Mouse (Mus musculus) cerebellum, adult 2 months (tissue): ENCODE results near the gene Ptov1.

Source experiments
- CTCF ChIP-seq: fragments of 200-500 bp; IDR thresholded peaks from 2 replicates; pipeline ENCODE4 v1.5.1; 2011; ENCODE audit warnings: low read depth, mild to moderate bottlenecking, control low read depth, low read length, moderate library complexity, borderline replicate concordance; ENCODE audit not compliant: insufficient read depth
- POLR2A ChIP-seq: fragments of 200-500 bp; IDR thresholded peaks from 2 replicates; pipeline ENCODE4 v1.6.1; 2011; ENCODE audit warnings: low read length, control low read depth, borderline replicate concordance; ENCODE audit not compliant: insufficient read depth

- no peak for TF ChIP-seq CTCF
- no peak for TF ChIP-seq POLR2A
These were observed 54.5 kb downstream of the Ptov1 start for GRCm38 (mm10) chr7:44814952-44815553.
